Mouse (Mus musculus) intestine, embryonic 16.5 days (tissue): ENCODE data around the gene AW209491. TPM values are rescaled to one million over a fixed set of nuclear protein-coding genes. Genes with fewer than 3 reads are reported as not detected.

Source experiments
- ATAC-seq: fragments of 200-750 bp; cut with Nextera tagmentation; 2 replicates; pipeline ENCODE4 v1.8.0; 2017; ENCODE audit warnings: moderate TSS enrichment, moderate library complexity
- H3K27ac ChIP-seq: fragments of 300-500 bp; sonication (generic); 2 replicates; pipeline ENCODE4 v1.5.1; 2014; ENCODE audit warnings: mild to moderate bottlenecking, low read length
- H3K27me3 ChIP-seq: fragments of 300-500 bp; sonication (generic); replicated peaks from 2 replicates; pipeline ENCODE4 v1.6.1; 2014; ENCODE audit warnings: low read length, control low read depth, mixed read lengths; ENCODE audit not compliant: control insufficient read depth, insufficient read depth
- H3K36me3 ChIP-seq: fragments of 300-500 bp; sonication (generic); 2 replicates; pipeline ENCODE4 v1.6.1; 2014; ENCODE audit warnings: low read length, control low read depth; ENCODE audit not compliant: control insufficient read depth, insufficient read depth
- H3K4me1 ChIP-seq: fragments of 300-500 bp; sonication (generic); 2 replicates; pipeline ENCODE4 v1.6.1; 2014; ENCODE audit warnings: low read length, control low read depth, mixed read lengths; ENCODE audit not compliant: control insufficient read depth, insufficient read depth
- H3K4me2 ChIP-seq: fragments of 300-500 bp; sonication (generic); 2 replicates; pipeline ENCODE4 v1.6.1; 2014; ENCODE audit warnings: low read depth, low read length, control low read depth
- H3K4me3 ChIP-seq: fragments of 300-500 bp; sonication (generic); 2 replicates; pipeline ENCODE4 v1.5.1; 2014; ENCODE audit warnings: mild to moderate bottlenecking, low read length
- H3K9ac ChIP-seq: fragments of 300-500 bp; sonication (generic); 2 replicates; pipeline ENCODE4 v1.6.1; 2014; ENCODE audit warnings: low read depth, low read length
- H3K9me3 ChIP-seq: fragments of 300-500 bp; sonication (generic); 2 replicates; pipeline ENCODE4 v1.6.1; 2016; ENCODE audit warnings: low read length, control low read depth; ENCODE audit not compliant: control insufficient read depth
- WGBS: fragments of 180-500 bp; shearing (Covaris S2); extraction: QIAGEN DNeasy Blood & Tissue Kit; methylation state at CpG from one replicate; pipeline ENCODE4 v1.1.7; 2014; 5-methylcytosine and 5-hydroxymethylcytosine counted together
- polyA plus RNA-seq: library from polyadenylated mRNA; unstranded; fragments of >200 nt; fragmentation: Nextera tagmentation; extraction: Ambion mirVana; gene quantifications from 2 replicates; pipeline ENCODE4 v1.2.1, GENCODE M21; 2015

The AW209491 gene
- polyA plus RNA-seq, 1 experiment from 2014 or later = 25.6 TPM

DNA sequence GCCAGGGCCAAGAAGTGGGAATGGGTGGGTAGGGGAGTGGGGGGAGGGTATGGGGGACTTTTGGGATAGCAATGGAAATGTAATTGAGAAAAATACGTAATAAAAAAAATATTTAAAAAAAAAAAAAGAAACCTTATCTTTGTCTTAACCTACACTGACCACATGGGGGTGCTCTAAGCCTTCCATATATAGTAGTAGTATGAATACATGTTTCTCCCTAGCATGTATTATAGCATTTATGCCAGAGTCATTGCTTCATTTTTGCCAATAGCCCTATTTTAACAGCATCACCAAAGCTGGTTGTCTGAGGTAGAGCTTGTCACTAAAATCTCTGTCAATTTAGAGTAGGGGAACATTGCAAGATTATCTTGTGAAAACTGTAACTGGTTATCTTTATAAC lies 19.3 kb downstream of the AW209491 start:
- no peak overlapping the region for H3K4me3 ChIP-seq
- no peaks in the 10 kb centered on the region for H3K27me3 ChIP-seq
- no peak overlapping the region for H3K9ac ChIP-seq
- H3K36me3 ChIP-seq = no peaks in the 10 kb centered on the region
- H3K9me3 ChIP-seq = no peaks in the 10 kb centered on the region
- 13% methylated on average over 1 of the region's 1 CpGs for WGBS
- no peaks in the 10 kb centered on the region for H3K4me1 ChIP-seq
- no peak overlapping the region for H3K4me2 ChIP-seq
- ATAC-seq = no peak
- no peak overlapping the region for H3K27ac ChIP-seq

DNA sequence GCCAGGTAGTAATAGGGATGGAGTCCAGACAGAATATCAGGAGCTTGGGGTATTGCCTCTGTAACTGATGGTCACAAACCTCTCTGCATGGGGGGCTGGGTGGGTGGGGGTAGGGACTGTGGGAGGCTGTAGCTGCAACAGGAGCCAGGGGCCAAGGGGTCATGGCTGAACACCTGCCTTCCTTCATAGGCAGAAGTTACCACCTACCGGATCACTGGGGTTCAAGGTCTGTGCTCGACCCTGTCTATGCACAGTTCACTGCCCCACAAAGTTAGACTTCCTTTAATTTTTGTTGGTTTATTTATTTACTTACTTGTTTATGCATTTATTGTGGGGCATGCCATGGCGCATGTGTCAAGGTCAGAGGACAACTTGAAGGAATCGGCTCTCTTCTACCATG lies 37.2 kb downstream of the AW209491 start:
- Histone ChIP-seq H3K9me3 (no peaks in the 10 kb centered on the region), H3K27ac (no peak overlapping the region), H3K36me3 (no peaks in the 10 kb centered on the region), H3K4me3 (no peak overlapping the region), H3K9ac (no peak overlapping the region), H3K4me2 (no peak overlapping the region), H3K4me1 (no peaks in the 10 kb centered on the region), H3K27me3 (no peaks in the 10 kb centered on the region)
- ATAC-seq = no peak
- WGBS = 79% methylated on average over 4 of the region's 4 CpGs

DNA sequence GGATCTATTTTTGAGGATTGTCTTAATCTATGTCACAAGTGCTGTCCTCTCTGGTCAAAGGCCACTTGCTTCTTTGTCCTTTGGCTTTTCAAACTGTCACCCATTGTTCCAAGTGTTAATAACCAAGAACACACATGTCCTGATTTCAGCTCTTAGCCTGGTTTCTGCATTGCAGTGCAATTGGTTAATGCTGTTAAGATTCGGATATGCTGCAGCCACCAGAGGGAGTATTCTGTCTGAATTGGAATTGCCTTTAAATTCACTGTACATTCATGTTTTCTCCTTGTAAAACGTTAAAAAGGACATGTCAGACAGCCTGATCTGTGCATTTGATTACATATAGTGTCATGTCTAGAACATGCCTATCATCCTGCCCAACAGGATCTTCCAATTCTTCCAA lies 40.4 kb downstream of the AW209491 start:
- no peaks in the 10 kb centered on the region for H3K36me3 ChIP-seq
- 25% methylated on average over 2 of the region's 2 CpGs for WGBS
- no peaks in the 10 kb centered on the region for H3K9me3 ChIP-seq
- ATAC-seq = no peak
- H3K9ac ChIP-seq = no peak overlapping the region
- no peak overlapping the region for H3K4me3 ChIP-seq
- H3K4me2 ChIP-seq = no peak overlapping the region
- no peaks in the 10 kb centered on the region for H3K4me1 ChIP-seq
- no peak overlapping the region for H3K27ac ChIP-seq
- H3K27me3 ChIP-seq = no peaks in the 10 kb centered on the region

Other genes with a start within 250 kb of the AW209491 start
- 0.55 and 0.70 TPM in 2 replicates for gene Hecw1, start 106.9 kb upstream of the AW209491 start, polyA plus RNA-seq
- gene Mrpl32, start 17.0 kb upstream of the AW209491 start, polyA plus RNA-seq = 114 and 121 TPM in 2 replicates
- 195 and 209 TPM in 2 replicates for gene Psma2, start 16.9 kb upstream of the AW209491 start, polyA plus RNA-seq